Mouse (Mus musculus): ENCODE results near the gene Jade2.

DNA sequence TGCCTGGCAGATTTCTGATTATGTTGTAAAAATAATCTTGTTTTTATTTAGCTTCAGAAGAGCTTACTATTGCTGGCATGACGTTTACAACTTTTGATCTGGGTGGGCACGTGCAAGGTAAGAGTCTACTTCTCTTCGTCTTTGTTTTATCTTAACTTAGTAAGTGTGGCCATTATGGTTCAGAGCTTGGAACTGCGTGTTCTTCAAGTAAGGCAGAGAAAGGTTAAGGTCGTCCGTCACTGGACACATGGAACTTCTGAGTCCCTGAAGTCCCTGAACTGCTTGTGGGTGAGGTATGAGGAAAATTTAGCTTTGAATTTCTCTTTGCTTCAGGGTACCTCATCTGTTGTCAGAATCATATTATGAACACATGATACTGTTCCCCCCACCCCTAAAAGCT is 74.7 kb downstream of the Jade2 start:
- TF ChIP-seq CTCF (conservative IDR thresholded peaks at IDR 0.05; ENCODE audit: low read length) (no peak), NANOG (IDR thresholded peaks at IDR 0.05; ENCODE audit: borderline replicate concordance, low read length) (no peak), POU5F1 (IDR thresholded peaks at IDR 0.05; ENCODE audit: borderline replicate concordance, low read length) (no peak)

All from E14TG2a.4 (cell line).